Mouse (Mus musculus): ENCODE results near the gene Stard13. TPM values are rescaled to one million over a fixed set of nuclear protein-coding genes. Genes with fewer than 3 reads are reported as not detected.

Gene Stard13
- polyA plus RNA-seq, 1 experiment from 2014 or later = 17.8 TPM

Other genes with a start within 250 kb of the Stard13 start
- not detected in 2 replicates for gene Gm42906, start 194.3 kb upstream of the Stard13 start, polyA plus RNA-seq (2015; fragmentation: Nextera tagmentation; extraction: Ambion mirVana)

All from stomach, embryonic 15.5 days (tissue).